Mouse (Mus musculus) kidney, adult 2 months (tissue): ENCODE data around the gene Rspo4.

Source experiments
- CTCF ChIP-seq: fragments of 200-500 bp; conservative IDR thresholded peaks from 2 replicates; pipeline ENCODE4 v1.5.1; 2011; ENCODE audit warnings: low read depth, mild to moderate bottlenecking, control low read depth, low read length, moderate library complexity, mixed read lengths; ENCODE audit not compliant: insufficient read depth, insufficient read length
- POLR2A ChIP-seq: fragments of 200-500 bp; IDR thresholded peaks from one replicate; pipeline ENCODE4 v1.6.1; 2011; ENCODE audit warnings: low read depth, low read length, control low read depth

DNA sequence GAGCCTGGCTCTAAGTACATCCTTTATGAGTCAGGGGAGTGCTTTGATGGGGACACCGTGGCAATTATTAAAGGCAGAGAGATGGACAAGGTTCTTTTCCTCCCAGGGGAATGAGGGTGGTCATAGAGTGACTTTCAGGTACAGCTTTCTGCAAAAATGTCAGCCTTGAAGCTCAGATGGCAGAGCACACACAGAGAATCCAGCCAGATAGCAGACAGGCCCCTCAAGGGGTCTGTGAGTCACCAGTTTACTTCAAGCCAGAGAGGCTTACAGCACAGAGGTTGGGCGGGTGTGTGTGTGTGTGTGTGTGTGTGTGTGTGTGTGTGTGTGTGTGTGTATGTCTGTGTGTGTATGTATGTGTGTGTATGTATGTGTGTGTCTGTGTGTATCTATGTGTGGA lies 64.3 kb downstream of the Rspo4 start:
- TF ChIP-seq CTCF (no peak), POLR2A (no peak)
